Mouse (Mus musculus): Measurements from ENCODE around the gene Hjurp.

- no peak for TF ChIP-seq MEF2A (IDR thresholded peaks at IDR 0.05; ENCODE audit: extremely low read depth, insufficient replicate concordance, low read depth, low read length, poor library complexity, severe bottlenecking)
- no peak for TF ChIP-seq ZC3H11A (IDR thresholded peaks at IDR 0.05; ENCODE audit: low read depth, low read length)
- TF ChIP-seq TCF12 (IDR thresholded peaks at IDR 0.05; ENCODE audit: low read depth, low read length): no peak
- no peak for TF ChIP-seq POLR2AphosphoS2 (IDR thresholded peaks at IDR 0.05; ENCODE audit: low read length)
- TF ChIP-seq POLR2A (IDR thresholded peaks at IDR 0.05; ENCODE audit: control insufficient read depth in 1 of 2, insufficient read depth in 1 of 2, low read depth in 1 of 2, low read length in 2 of 2, poor library complexity in 1 of 2): no peak
- TF ChIP-seq CTCF (IDR thresholded peaks at IDR 0.05 in 2 of 3, conservative IDR thresholded peaks at IDR 0.05 in 1 of 3; ENCODE audit: control insufficient read depth in 1 of 3, insufficient read depth in 1 of 3, low read depth in 2 of 3, low read length in 3 of 3, poor library complexity in 1 of 3, severe bottlenecking in 1 of 3): no peak
- TF ChIP-seq SIN3A (IDR thresholded peaks at IDR 0.05; ENCODE audit: low read length): no peak
- TF ChIP-seq E2F4 (IDR thresholded peaks at IDR 0.05; ENCODE audit: borderline replicate concordance, low read depth, low read length): no peak
- no peak for TF ChIP-seq JUND (IDR thresholded peaks at IDR 0.05; ENCODE audit: low read depth, low read length)
- TF ChIP-seq MAZ (IDR thresholded peaks at IDR 0.05; ENCODE audit: low read depth, low read length): no peak
- TF ChIP-seq NELFE (IDR thresholded peaks at IDR 0.05; ENCODE audit: low read depth, low read length): no peak
- TF ChIP-seq GATA1 (IDR thresholded peaks at IDR 0.05; ENCODE audit: low read depth, low read length): no peak
Observed at GRCm38 (mm10) chr1:88219054-88219453, 58.4 kb downstream of the Hjurp start.
